Mouse (Mus musculus) fat pad, adult 2 months (tissue): ENCODE data around the gene Car3.

Source experiments
- DNase-seq: peaks from one replicate; pipeline ENCODE4 v3.0.0-alpha.2; 2011; ENCODE audit warnings: low read depth, low spot score; ENCODE audit errors: extremely low read depth

Gene Car3

GRCm38 (mm10) chr3:14874402-14875040, 11.2 kb downstream of the Car3 start:
- no peak for DNase-seq

GRCm38 (mm10) chr3:14876325-14876918, 13.1 kb downstream of the Car3 start:
- no peak for DNase-seq

GRCm38 (mm10) chr3:14877251-14877909, 14.1 kb downstream of the Car3 start:
- DNase-seq = no peak

GRCm38 (mm10) chr3:14878749-14879223, 15.5 kb downstream of the Car3 start:
- DNase-seq = no peak

GRCm38 (mm10) chr3:14879293-14879692, 16.0 kb downstream of the Car3 start:
- no peak for DNase-seq

- DNase-seq = no peak
These were observed 17.0 kb downstream of the Car3 start for GRCm38 (mm10) chr3:14880277-14880676.

GRCm38 (mm10) chr3:14882005-14882404, 18.7 kb downstream of the Car3 start:
- no peak for DNase-seq

GRCm38 (mm10) chr3:14882756-14883155, 19.4 kb downstream of the Car3 start:
- no peak for DNase-seq

GRCm38 (mm10) chr3:14884826-14885225, 21.5 kb downstream of the Car3 start:
- DNase-seq = no peak

GRCm38 (mm10) chr3:14886102-14887098, 23.1 kb downstream of the Car3 start, which contains the start of gene Car2:
Car2 (plus strand) TSS chr3:14886273.
- no peak for DNase-seq

- DNase-seq = no peak
These were observed 23.9 kb downstream of the Car3 start for GRCm38 (mm10) chr3:14887134-14887666.

GRCm38 (mm10) chr3:14887686-14888295, 24.5 kb downstream of the Car3 start:
- no peak for DNase-seq

- DNase-seq = no peak
These were observed 25.2 kb downstream of the Car3 start for GRCm38 (mm10) chr3:14888549-14888948.

- no peak for DNase-seq
These were observed 25.8 kb downstream of the Car3 start for GRCm38 (mm10) chr3:14889085-14889484.

GRCm38 (mm10) chr3:14889716-14890409, 26.6 kb downstream of the Car3 start:
- DNase-seq = no peak

GRCm38 (mm10) chr3:14892991-14893390, 29.7 kb downstream of the Car3 start:
- DNase-seq = no peak

- DNase-seq = no peak
These were observed 30.4 kb downstream of the Car3 start for GRCm38 (mm10) chr3:14893700-14894099.

GRCm38 (mm10) chr3:14895333-14895732, 32.0 kb downstream of the Car3 start:
- DNase-seq = no peak

GRCm38 (mm10) chr3:14897770-14898169, 34.5 kb downstream of the Car3 start:
- DNase-seq = no peak

GRCm38 (mm10) chr3:14903380-14903779, 40.1 kb downstream of the Car3 start:
- DNase-seq = no peak
